Mouse (Mus musculus): Measurements from ENCODE around the gene Arsb. TPM values are rescaled to one million over a fixed set of nuclear protein-coding genes. Genes with fewer than 3 reads are reported as not detected.

Gene Arsb
- total RNA-seq, 2 experiments from 2014 or later, result 83.4 to 88.0 TPM

- DNase-seq, result no peak
These were observed 75.5 kb downstream of the Arsb start for GRCm38 (mm10) chr13:93846831-93847518.

DNA sequence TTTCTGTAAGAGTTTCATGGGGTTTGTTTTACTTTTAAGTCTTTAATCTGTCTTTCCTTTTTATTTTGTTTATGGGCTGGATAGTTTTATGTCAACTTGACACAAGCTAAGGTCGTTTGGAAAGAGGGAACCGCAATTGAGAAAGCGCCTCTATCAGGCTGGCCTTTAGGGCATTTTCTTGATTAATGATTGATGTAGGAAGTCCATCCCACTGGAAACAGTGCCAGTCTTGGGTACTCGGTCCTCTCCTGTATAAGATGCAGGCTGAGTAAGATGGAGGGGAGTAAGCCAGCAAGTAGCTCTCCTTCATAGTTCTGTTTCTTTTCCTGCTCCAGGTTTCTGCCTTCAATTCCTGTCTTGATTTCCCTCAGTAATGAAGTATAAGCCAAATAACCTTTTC is 76.2 kb downstream of the Arsb start:
- DNase-seq, result no peak

DNA sequence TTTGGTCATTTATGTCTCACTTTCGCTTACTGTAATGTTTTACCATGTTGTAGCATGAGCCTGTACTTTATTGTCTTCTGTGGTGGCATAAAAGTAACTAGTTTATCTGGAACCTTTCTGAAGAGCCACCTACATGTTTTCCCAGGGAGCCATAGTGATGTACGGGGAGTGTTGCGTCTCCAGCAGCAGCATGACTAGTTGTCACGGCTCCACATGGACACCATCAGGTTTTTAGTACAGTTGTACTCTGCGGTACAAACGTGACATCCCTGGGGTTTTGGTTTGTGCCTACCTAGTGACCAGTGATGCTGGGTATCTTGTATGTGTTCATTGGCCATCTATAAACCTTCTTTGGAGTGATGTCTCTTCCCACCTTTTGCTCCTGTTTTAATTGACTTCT is 77.2 kb downstream of the Arsb start:
- no peak for DNase-seq

DNA sequence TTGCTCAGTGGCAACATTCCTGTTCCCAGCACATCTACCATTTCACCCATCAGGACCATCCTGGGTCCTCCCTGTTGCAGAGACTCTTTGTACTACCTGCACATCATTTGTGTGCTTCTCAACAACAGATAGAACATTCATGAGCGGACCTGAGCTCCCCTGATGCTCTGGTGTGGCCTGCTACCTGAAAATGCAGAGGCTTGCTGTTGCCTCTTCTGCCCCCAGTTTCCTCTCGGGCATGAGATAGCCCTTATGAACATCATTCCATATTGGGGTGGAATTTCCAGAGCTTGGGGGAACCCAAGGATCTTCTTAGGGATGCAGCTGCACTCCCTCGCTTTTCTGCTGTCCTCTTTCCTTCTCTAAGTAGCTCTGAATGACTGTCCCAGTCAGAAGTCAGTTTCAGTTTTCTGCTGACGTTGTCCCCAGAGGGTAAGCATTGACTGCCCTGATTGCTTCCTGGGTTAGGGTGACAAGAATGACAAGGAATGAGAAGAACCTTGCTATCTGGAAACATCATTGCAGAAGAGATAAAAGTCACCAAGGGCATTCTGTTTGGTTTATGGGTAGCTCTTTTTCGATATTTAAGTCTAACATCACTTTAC is 78.4 kb downstream of the Arsb start:
- no peak for DNase-seq

DNA sequence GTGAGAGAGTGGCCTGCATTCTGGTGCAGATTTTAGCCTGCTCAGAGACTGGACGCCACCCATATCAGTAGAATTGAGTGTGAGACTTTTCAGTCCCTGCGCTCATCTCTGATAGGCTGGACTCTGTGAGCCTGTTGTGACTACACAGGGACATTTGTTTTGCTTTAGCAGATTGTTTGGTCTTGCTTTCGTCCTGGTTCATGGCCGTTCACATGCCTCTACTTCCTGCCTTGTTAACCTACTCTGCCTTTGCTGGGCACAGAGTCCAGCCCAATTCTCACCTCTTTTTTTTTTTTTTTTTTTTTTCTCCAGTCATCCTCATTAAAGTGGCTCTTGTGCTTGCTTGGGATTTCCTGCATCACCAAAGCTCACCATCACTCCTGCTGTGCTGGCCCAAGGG is 79.2 kb downstream of the Arsb start:
- no peak for DNase-seq

DNA sequence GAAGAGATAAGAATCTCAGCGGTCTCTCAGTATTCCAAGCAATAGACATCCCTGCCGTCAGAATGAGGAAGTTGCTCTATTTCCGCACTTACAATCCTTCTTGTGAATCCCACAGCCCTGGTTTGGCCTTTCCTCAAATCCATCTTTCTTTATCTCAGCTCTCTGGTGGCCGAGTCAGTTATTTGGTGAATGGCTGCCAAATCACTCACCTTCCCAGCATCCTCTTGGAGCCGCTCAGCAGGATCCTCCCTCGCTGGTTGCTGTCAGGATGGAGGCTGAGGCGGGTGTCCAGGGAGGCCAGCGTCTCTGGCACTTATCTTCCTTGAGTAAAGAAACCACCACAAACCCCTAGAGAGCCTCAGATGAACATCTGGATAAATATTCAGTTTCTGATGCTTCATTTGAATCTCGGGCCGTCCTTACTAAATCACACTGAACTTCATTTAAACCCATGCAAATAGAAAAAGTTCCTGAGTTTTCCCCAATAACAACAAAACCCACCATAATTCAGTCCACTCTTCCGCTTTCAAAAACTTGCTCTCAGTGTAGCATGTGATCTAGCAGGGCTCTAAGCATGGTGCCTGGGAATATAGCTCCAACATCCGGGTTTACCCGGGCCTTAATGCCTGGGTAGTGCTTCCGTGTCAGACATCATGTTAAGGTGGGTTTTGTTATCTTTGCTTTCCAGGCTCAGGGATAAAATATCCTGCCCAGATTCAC is 81.1 kb downstream of the Arsb start:
- no peak for DNase-seq

DNA sequence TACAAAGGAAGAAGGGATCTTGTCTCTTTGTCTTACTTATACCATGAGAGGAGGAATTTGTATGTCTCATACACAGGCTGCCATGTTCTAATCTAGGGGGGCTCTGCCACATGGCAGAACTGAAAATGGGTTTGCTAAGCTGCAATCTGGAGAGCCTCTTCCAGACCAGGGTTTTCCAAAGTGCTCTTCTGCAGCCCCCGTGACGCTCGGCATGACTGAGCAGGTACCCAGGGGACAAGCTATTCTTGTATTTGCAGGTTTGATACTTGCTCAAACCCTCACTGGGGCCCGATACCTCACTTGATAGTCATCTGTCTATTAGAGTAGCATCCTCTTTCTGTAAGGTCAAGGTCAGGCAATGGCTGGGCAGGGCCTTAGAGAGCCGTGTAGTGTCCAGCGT is 82.3 kb downstream of the Arsb start:
- DNase-seq, result no peak

- no peak for DNase-seq
These were observed 82.9 kb downstream of the Arsb start for GRCm38 (mm10) chr13:93854325-93854724.

- no peak for DNase-seq
These were observed 83.6 kb downstream of the Arsb start for GRCm38 (mm10) chr13:93854966-93855562.

DNA sequence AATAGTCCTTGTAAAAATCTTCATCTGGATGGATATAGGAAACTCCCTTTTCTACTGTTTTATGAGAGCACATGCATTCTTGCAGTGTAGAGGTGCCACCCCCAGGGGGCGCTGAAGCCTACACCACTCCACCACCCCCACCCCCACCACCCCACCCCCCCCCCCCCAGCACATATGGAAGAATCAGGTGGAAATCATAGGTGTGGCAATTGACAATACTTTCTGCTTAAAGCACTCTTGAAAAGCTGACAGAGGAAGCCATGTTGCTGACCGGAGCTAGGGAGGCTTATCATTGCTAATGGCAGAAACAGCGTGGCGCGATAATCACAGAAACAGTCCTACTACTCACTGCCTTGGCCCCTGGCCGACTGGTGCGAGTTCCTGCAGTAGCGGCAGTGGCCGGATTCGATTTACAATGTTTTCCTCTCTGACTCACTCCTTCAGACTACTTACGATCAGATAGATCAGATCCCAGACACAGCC is 84.3 kb downstream of the Arsb start:
- DNase-seq, result no peak

DNA sequence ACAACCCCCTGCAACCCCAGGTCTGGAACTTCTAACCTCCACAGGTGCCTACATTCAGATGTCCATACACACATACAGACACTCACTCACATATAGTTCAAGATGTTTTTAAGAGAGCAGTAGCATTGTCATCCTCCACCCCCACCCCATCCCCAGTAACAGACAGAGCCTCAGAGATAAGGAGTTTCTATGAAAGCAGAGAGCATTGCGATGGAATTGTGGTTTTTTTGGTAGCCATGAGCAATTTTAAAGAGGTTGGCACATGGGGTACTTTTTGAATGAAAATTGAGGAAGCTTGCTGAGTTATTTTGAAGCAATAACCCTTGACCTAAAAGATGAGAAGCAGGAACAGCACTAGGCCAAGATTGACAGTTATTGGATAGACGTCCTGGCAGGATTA is 89.8 kb downstream of the Arsb start:
- no peak for DNase-seq

- DNase-seq, result no peak
These were observed 92.8 kb downstream of the Arsb start for GRCm38 (mm10) chr13:93864066-93864740.

DNA sequence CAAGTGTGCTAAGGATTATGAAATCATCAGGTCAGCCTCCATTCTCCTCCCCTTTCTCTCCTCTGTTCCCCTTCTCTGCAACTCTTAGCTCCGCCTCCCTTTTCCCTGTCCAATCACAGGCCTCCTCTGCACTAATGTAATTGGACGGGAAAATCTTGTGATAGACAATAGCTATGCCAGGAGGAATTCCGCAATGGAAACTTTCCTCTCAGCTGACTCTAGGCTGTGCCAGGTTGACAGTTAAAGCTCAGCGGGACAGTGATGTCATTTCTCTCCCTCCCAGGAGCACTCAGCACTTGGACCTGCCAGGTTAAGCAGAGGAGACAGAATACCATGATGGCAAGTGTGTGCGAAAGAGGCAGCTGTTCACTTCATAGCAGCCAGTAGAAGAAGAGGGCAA is 95.2 kb downstream of the Arsb start:
- no peak for DNase-seq

DNA sequence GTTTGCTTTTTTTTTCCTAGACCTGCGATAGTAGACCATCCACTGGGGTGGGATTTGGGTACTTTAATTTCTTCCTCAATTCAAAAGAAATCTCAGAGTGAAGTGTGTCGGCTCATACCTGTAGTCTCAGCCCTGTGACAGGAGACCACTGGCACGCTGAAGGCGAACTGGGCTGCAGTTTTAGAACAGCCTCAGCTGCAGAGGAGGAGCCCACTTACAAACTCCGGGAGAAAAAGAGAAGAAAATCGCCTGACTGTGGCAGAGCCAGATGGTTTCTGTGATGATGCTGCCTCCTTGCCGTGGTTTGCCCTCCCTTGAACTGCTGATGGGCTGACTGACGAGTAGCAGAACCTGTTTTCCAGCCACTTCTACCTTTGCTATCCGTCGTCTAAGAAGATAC is 100.3 kb downstream of the Arsb start:
- no peak for DNase-seq

DNA sequence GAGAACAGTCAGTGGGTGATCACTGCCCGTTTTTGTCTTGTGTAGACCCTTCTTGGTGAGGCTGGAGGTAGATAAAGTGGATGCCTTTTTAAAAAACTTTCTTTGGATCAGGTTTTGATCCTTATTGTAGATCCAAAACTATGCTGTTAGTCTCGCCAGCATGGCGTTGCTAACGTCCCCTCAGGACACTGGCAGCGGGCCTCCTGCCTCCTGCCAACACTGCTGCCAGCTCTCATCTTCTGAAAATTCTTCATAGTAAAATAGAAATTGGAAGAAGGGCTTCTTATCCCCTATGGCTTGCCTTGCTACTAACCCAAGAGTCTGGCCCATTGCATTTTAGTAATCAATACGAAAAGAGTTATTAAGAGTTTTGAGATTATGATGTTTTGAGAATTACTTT is 101.2 kb downstream of the Arsb start:
- DNase-seq, result no peak

DNA sequence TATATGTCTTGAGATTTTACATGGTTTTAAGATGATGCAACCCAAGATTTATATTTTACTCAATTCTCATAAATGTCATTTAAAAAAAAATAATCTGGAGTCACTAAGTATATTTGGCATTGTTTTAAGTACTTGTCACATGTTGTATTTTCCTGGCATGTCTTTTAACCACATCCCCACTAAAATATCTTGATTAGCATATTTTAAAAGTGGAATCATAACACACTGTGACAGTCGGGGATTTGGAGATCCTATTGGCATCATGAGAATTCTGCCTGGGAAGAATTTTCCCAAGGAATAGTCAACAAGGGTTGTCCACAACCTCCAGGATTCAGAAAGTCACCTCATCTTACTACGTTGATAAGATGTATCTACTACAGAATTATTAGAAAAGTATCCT is 106.5 kb downstream of the Arsb start:
- no peak for DNase-seq

- DNase-seq, result no peak
These were observed 108.0 kb downstream of the Arsb start for GRCm38 (mm10) chr13:93879426-93879825.

GRCm38 (mm10) chr13:93882132-93882531 is 110.7 kb downstream of the Arsb start:
- no peak for DNase-seq

- DNase-seq, result no peak
These were observed 115.6 kb downstream of the Arsb start for GRCm38 (mm10) chr13:93886999-93887398.

GRCm38 (mm10) chr13:93888196-93888595 is 116.8 kb downstream of the Arsb start:
- no peak for DNase-seq

DNA sequence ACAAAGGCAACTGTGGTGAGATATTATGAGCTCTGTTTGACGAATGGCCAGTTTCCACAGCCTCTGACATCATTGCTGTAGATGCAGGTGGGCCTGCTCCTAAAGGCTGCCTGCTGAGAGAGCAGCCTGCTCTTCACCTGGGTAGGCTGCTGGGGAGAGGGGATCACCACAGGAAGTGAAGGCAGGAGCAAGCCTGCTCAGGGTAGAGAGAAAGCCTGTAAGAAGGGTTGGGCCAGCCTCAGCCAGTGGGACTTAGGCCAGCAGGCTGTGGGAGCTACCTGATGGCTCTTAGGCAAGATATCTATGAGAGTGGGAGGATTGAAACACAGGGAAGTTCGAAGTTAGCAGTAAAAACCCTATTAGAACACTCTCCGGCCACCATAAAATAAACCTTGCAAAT is 117.5 kb downstream of the Arsb start:
- no peak for DNase-seq

GRCm38 (mm10) chr13:93889991-93890390 is 118.6 kb downstream of the Arsb start:
- no peak for DNase-seq

GRCm38 (mm10) chr13:93891276-93891675 is 119.8 kb downstream of the Arsb start:
- DNase-seq, result no peak

All from layer of hippocampus, postnatal 36 days (tissue).